Mouse (Mus musculus) ES-E14 (cell line): ENCODE measurements around the gene D5Ertd579e. TPM values are rescaled to one million over a fixed set of nuclear protein-coding genes. Genes with fewer than 3 reads are reported as not detected.

Source experiments
- DNase-seq: peaks from one replicate; pipeline ENCODE4 v3.0.0-alpha.2; 2013; ENCODE audit warnings: low read depth, low spot score
- H3K27ac ChIP-seq: 2 replicates; pipeline ENCODE4 v1.5.1; 2012; ENCODE audit warnings: low read depth, mild to moderate bottlenecking, low read length, moderate library complexity, mixed read lengths; ENCODE audit not compliant: poor library complexity, insufficient read depth, severe bottlenecking
- H3K36me3 ChIP-seq: 2 replicates; pipeline ENCODE4 v1.6.1; 2012; ENCODE audit warnings: mild to moderate bottlenecking, low read length, moderate library complexity, mixed read lengths; ENCODE audit not compliant: control insufficient read depth, poor library complexity, insufficient read depth, severe bottlenecking
- H3K4me1 ChIP-seq, 2 experiments: fragments of 150-350 bp in 1 of 2; sonication (generic) in 1 of 2; 2 replicates each; pipeline ENCODE4 v1.6.1; 2012; ENCODE audit warnings: low read length in 2 of 2, mild to moderate bottlenecking in 1 of 2, mixed read lengths in 1 of 2; ENCODE audit not compliant: control insufficient read depth in 2 of 2, insufficient read depth in 2 of 2, poor library complexity in 1 of 2
- H3K4me3 ChIP-seq, 2 experiments: fragments of 150-350 bp in 1 of 2; sonication (generic) in 1 of 2; 2 replicates each; pipeline ENCODE4 v1.5.1; 2012; ENCODE audit warnings: low read length in 2 of 2, low read depth in 1 of 2, mild to moderate bottlenecking in 1 of 2, mixed read lengths in 1 of 2; ENCODE audit not compliant: insufficient read depth in 1 of 2, poor library complexity in 1 of 2, severe bottlenecking in 1 of 2
- H3K9ac ChIP-seq: 2 replicates; pipeline ENCODE4 v1.6.1; 2012; ENCODE audit warnings: low read depth, mild to moderate bottlenecking, low read length, mixed read lengths; ENCODE audit not compliant: poor library complexity, insufficient read depth, severe bottlenecking
- H3K9me3 ChIP-seq: fragments of 150-350 bp; sonication (generic); 2 replicates; pipeline ENCODE4 v1.6.1; 2012; ENCODE audit warnings: low read depth, mild to moderate bottlenecking, low read length; ENCODE audit not compliant: control insufficient read depth, insufficient read depth
- CHD2 ChIP-seq: IDR thresholded peaks from 2 replicates; pipeline ENCODE4 v1.6.1; 2014; ENCODE audit warnings: mild to moderate bottlenecking, low read depth, low read length, inconsistent platforms
- HCFC1 ChIP-seq: IDR thresholded peaks from 2 replicates; pipeline ENCODE4 v1.6.1; 2012; ENCODE audit warnings: low read length, inconsistent platforms, borderline replicate concordance; ENCODE audit not compliant: insufficient read depth
- MAFK ChIP-seq: IDR thresholded peaks from 2 replicates; pipeline ENCODE4 v1.6.1; 2014; ENCODE audit warnings: mild to moderate bottlenecking, low read depth, low read length, inconsistent platforms; ENCODE audit not compliant: insufficient read depth
- ZC3H11A ChIP-seq: IDR thresholded peaks from 2 replicates; pipeline ENCODE4 v1.6.1; 2012; ENCODE audit warnings: low read depth, mild to moderate bottlenecking, inconsistent platforms, low read length, borderline replicate concordance
- ZNF384 ChIP-seq: IDR thresholded peaks from 2 replicates; pipeline ENCODE4 v1.6.1; 2012; ENCODE audit warnings: low read depth, low read length, inconsistent platforms
- in situ Hi-C, 2 experiments: fragments of 600-800 bp; cut with MboI; formaldehyde crosslinking; loops; one replicate each; pipeline ENCODE4 v1.15.1; 2025; ENCODE audit warnings: low sequenced_read_pairs in 2 of 2, inconsistent platforms in 1 of 2; ENCODE audit not compliant: unreplicated experiment in 2 of 2
- total RNA-seq: library from RNA; depleted of rRNA; stranded (reverse); fragments of 300-350 nt; gene quantifications from 2 replicates; pipeline ENCODE4 v1.2.3, GENCODE M21; 2012

Gene D5Ertd579e
- total RNA-seq, 1 experiment: 19.5 TPM

DNA sequence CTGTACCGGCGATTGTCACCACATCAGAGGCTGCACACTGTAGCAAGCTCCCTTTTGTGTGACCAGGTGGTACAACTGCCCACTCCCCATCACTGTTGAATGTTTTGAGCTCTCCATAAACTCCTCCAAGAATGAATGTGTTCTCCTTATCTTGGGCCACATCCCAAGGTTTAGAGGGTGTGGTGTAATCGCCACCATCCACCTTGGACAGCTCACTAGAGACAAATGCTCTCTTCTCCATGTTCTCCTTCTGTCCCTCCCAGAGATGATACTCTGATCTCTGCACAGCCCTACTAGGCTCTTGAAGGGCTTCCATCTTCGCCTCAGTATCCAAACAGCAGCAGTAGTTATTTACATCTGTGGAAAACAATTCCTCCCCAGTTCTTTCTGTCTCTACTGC is 81.7 kb downstream of the D5Ertd579e start:
- TF ChIP-seq CHD2: no peak
- TF ChIP-seq ZC3H11A: no peak
- no peak for TF ChIP-seq MAFK
- TF ChIP-seq ZNF384: no peak
- no peak for TF ChIP-seq HCFC1
- H3K27ac ChIP-seq: no peak overlapping the region
- H3K4me1 ChIP-seq: no peaks in the 10 kb centered on the region
- in situ Hi-C loops: no loop called here
- no peak overlapping the region for H3K9ac ChIP-seq
- H3K36me3 ChIP-seq: peaks cover 15% of the 10 kb centered on the region
- no peak for DNase-seq
- no peaks in the 10 kb centered on the region for H3K9me3 ChIP-seq
- H3K4me3 ChIP-seq: no peak overlapping the region

DNA sequence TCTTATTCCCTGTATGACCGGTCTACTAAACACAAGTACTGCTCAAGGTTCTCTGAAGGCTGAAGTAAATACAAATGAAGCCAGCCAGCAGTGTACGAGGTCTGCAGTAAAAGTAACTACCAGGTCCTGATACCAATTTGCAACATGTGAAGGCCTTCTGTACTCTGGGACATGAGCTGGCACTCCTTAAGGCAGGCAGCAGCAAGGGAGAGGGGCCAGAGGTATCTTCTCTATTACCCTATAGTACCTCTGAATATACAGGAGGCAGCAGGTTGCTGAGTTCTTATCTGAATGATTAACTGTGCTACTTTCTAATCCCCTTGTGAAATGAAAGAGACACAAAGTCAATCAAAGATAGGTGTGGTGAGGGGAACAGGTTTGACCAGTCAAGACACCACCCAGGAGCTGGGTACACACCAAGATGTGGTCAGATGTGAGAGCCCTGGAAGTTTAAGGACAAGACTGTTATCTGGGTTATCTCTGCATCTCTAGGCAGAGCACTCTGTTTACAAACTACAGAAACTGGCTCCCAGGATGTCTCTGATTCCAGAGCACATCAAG is 86.8 kb downstream of the D5Ertd579e start:
- no peak for DNase-seq

DNA sequence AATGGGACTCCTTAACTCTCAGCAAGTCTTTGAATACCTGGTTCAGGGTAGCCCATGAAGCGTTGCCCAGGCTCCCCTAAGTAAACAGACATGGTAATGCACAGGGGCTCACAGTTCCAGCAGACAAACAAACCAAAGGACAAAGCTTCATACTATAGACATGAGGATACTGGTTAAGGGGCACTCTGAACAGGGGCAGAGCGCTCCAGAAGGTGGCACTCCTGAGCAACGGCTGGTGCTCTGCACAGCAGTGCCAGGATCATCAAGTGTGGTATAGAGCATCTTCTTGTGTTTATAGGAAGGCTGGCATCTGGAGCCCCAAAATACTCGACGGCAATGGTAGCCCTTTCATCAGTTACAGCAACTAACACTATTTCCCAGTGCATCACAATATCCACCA is 92.8 kb downstream of the D5Ertd579e start:
- TF ChIP-seq MAFK (no peak), CHD2 (no peak), ZC3H11A (no peak), ZNF384 (no peak), HCFC1 (no peak)
- H3K4me1 ChIP-seq: no peaks in the 10 kb centered on the region
- H3K9ac ChIP-seq: no peak overlapping the region
- H3K9me3 ChIP-seq: no peaks in the 10 kb centered on the region
- DNase-seq: no peak
- H3K4me3 ChIP-seq: no peak overlapping the region
- H3K27ac ChIP-seq: no peak overlapping the region
- in situ Hi-C loops: no loop called here
- peaks cover 4% of the 10 kb centered on the region; the same call in 1 of the 2 replicates for H3K36me3 ChIP-seq

More for the DNA sequence above, 86.8 kb downstream of the D5Ertd579e start:
- Histone ChIP-seq H3K4me3 (no peak overlapping the region), H3K9ac (no peak overlapping the region), H3K27ac (no peak overlapping the region), H3K4me1 (no peaks in the 10 kb centered on the region), H3K36me3 (peaks cover 2% of the 10 kb centered on the region; the same call in 1 of the 2 replicates), H3K9me3 (no peaks in the 10 kb centered on the region)
- in situ Hi-C loops: no loop called here
- TF ChIP-seq HCFC1: no peak
- no peak for TF ChIP-seq ZC3H11A
- TF ChIP-seq CHD2: no peak
- no peak for TF ChIP-seq ZNF384
- no peak for TF ChIP-seq MAFK

DNA sequence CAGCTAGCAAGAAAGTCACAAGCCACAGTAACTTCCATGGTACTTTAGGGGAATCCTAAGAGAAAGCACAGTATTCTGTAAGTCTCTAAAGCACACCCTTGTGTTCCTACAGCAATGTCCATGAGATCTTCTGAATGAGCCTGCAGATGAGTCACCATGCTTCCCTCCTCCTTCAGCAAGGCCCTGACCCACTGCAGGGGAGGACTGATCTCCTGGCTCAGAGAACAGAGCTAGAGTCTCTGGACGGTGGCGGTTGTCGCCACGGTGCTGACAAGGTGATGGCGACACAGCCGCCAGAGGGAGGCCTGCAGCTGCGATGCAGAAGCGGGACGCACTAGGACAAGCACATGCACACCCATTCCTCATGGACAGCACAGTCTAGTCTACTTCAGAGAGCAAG is 93.8 kb downstream of the D5Ertd579e start:
- in situ Hi-C loops: no loop called here
- Histone ChIP-seq H3K27ac (no peak overlapping the region), H3K9me3 (no peaks in the 10 kb centered on the region), H3K4me1 (no peaks in the 10 kb centered on the region), H3K36me3 (peaks cover 4% of the 10 kb centered on the region; the same call in 1 of the 2 replicates), H3K9ac (no peak overlapping the region), H3K4me3 (no peak overlapping the region)
- TF ChIP-seq CHD2 (no peak), HCFC1 (no peak), ZNF384 (no peak), ZC3H11A (no peak), MAFK (no peak)
- DNase-seq: no peak

DNA sequence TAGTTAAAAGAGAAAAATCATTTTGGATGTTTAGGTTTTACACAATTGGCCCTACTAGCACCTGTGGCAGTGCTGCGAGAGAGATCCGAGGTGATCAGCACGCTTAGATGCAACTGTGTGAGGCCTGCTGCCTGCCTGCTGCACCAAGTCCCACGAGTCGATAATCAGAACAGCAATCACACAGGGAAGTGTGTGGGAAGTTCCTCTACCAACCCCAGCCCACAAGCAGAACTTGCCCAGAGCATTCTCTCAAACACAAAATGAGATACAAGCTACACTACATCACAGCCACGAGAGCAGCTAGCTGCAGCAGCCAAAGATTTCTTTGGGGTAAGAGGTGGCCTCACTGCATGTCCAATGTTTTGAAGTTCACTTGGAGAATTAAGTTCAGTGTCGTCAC is 94.3 kb downstream of the D5Ertd579e start:
- TF ChIP-seq ZNF384: no peak
- TF ChIP-seq HCFC1: no peak
- TF ChIP-seq CHD2: no peak
- TF ChIP-seq MAFK: no peak
- TF ChIP-seq ZC3H11A: no peak

More for the DNA sequence above, 94.3 kb downstream of the D5Ertd579e start:
- Histone ChIP-seq H3K36me3 (peaks cover 4% of the 10 kb centered on the region; the same call in 1 of the 2 replicates), H3K4me1 (no peaks in the 10 kb centered on the region), H3K9me3 (no peaks in the 10 kb centered on the region), H3K27ac (no peak overlapping the region), H3K9ac (no peak overlapping the region), H3K4me3 (no peak overlapping the region)
- no peak for DNase-seq
- in situ Hi-C loops: no loop called here
